Mouse (Mus musculus): ENCODE data around the gene Aspm. TPM values are rescaled to one million over a fixed set of nuclear protein-coding genes. Genes with fewer than 3 reads are reported as not detected.
A peak's percentile ranks its signal among the peaks of the same experiment; 100 is the strongest.

The Aspm gene
- total RNA-seq, 2 experiments from 2014 or later, result 0.64 to 0.88 TPM

DNA sequence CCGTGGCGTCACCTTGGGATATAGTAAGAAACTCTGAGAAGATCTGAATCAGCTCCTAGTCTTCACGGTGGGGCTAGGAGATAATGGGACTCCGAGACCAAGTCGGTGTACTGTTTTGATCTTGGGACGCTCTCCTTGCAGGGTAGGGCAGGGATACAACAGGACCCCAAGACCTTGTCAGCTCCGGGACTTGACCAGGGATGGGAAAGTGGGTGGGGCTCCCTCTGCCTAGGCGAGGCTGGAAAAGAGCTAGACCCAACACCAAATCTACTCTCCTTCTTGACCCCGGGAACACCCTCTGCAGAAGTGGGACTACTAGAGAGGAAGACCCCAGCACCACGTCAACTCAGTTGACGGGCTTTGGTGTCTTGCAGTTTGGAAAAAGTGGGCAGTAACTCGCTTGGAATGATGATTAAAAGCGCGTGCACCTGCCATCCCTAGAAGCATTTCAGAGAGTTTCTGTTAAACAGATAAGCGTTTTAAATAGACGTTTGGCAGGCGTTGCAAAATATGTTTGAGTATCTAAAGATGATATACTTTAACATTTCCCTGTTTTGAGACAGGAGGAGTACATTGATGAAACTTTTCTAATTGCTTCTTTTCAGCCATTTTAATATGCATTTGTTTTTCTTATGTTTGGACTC is 776 bp downstream of the Aspm start:
- no peak for DNase-seq (ENCODE audit: low spot score in 2 of 2)
- Histone ChIP-seq H3K4me3 (peak overlapping the region; percentile 80), H3K27ac (no peak overlapping the region)
- no peak for TF ChIP-seq CTCF (conservative IDR thresholded peaks at IDR 0.05)

DNA sequence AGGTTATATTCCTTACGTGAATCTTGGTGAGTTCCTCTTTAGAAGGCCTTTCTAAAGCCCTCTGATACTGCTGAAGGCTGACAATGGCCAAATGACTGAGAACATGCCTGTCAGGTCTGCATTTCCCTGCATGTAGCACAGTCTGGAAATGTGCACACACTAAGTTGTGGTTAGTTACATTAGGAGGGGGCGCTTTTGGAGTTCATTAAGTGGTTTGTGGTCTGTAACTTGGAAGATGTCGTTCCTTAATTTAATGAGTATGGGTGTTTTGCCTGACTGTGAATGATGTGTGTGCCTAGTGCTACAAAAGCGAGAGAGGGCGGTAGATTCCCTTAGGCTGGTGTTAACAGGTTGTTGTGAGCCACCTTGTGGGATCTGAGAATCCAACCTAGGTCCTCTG is 6.2 kb downstream of the Aspm start:
- Histone ChIP-seq H3K4me3 (no peak overlapping the region), H3K27ac (no peak overlapping the region)
- DNase-seq (ENCODE audit: low spot score in 2 of 2), result no peak
- TF ChIP-seq CTCF (conservative IDR thresholded peaks at IDR 0.05), result no peak

DNA sequence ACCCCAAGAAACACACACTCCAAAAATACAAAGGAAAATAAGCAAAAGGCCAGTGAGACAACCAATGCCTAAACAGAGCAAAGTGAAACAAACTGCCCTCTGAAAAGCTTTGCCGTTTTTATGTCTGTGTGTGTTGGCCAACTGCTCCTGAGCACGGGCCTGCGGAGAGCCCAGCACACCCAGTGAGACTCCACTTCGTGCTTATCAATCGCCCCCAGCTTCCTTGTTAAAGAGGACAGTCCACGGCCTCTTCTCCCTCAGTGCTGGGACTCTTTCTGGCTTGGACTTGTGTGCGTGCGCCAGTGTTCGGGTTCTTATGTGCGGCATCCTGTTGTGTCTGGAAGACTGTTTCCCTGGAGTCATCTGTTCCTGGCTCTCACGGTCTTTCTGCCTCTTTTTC is 11.4 kb downstream of the Aspm start:
- Histone ChIP-seq H3K4me3 (no peak overlapping the region), H3K27ac (no peak overlapping the region)
- TF ChIP-seq CTCF (conservative IDR thresholded peaks at IDR 0.05), result no peak
- no peak for DNase-seq (ENCODE audit: low spot score in 2 of 2)

DNA sequence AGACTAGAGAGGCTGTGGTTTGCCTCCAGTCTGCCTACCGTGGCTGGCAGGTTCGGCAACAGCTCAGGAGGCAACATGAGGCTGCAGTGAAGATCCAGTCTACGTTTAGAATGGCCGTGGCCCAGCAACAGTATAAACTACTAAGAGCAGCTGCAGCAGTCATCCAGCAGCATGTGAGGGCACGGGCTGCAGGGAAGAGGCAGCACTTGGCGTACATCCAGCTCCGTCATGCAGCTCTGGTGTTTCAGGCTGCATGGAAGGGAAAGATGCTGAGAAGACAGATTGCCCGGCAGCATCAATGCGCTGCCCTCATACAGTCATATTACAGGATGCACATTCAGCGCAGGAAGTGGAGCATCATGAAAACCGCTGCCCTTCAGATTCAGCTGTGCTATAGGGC is 24.3 kb downstream of the Aspm start:
- H3K4me3 ChIP-seq, result no peak overlapping the region
- DNase-seq (ENCODE audit: low spot score in 2 of 2), result no peak
- no peak overlapping the region for H3K27ac ChIP-seq
- no peak for TF ChIP-seq CTCF (conservative IDR thresholded peaks at IDR 0.05)

DNA sequence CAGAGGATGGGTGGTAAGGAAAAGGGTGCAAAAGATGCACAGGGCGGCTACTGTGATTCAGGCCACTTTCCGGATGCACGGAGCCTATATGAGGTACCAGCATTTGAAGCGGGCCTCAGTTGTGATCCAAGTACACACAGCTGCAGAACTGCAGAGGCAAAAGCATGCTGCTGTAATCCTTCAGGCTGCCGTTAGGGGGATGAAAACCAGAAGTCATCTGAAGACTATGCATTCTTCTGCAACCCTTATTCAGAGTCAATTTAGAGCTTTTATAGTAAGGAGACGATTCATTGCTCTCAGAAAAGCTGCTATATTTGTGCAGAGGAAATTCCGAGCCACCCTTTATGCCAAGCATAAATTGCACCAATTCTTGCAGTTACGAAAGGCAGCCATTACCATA is 25.7 kb downstream of the Aspm start:
- Histone ChIP-seq H3K4me3 (no peak overlapping the region), H3K27ac (no peak overlapping the region)
- no peak for DNase-seq (ENCODE audit: low spot score in 2 of 2)
- TF ChIP-seq CTCF (conservative IDR thresholded peaks at IDR 0.05), result peak; percentile 64

DNA sequence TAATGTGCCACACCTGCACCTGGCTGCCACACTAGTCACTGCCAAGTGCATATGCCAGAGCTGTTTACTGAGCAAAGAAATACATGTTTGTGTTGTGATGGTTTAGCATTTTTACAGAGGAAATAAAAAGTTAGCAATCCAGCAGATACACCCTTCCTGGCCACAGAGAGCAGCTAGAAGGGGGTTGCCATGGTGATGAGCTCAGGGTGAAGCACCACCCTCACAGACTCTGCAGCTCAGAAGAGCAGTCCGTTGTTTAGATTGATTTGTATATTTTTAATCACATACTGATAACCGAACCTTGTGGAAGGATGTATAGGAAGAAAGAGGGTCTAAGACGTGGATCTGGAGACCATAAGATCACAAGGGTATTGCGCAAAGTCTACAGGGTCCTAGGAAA is 26.6 kb downstream of the Aspm start:
- peak; percentile 13 to 14 for DNase-seq (ENCODE audit: low spot score in 2 of 2)
- TF ChIP-seq CTCF (conservative IDR thresholded peaks at IDR 0.05), result no peak
- H3K4me3 ChIP-seq, result peak overlapping the region; percentile 19; the same call in 1 of the 2 replicates
- 0 out of 2 replicates have a peak overlapping the region, but pooled peaks have one; percentile 36 for H3K27ac ChIP-seq

DNA sequence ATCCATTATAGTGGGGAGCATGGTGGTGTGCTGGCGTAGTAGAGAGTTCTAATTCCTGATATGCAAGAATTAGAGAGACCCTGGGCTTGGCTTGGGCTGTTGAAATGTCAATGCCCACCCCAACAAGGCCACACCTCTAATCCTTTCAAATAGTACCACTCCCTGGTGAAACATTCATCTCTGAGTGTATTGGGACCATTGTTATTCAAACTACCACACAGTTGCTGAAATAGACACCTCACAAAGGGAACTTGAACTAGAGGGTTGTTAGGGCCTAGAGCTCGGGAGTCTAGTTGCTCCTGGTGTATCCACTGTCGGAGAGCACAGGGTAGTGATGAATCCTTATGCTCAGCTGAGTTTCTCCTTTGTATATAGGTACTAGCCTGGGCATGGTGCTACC is 40.1 kb downstream of the Aspm start:
- no peak for DNase-seq (ENCODE audit: low spot score in 2 of 2)
- Histone ChIP-seq H3K27ac (no peak overlapping the region), H3K4me3 (no peak overlapping the region)
- no peak for TF ChIP-seq CTCF (conservative IDR thresholded peaks at IDR 0.05)

DNA sequence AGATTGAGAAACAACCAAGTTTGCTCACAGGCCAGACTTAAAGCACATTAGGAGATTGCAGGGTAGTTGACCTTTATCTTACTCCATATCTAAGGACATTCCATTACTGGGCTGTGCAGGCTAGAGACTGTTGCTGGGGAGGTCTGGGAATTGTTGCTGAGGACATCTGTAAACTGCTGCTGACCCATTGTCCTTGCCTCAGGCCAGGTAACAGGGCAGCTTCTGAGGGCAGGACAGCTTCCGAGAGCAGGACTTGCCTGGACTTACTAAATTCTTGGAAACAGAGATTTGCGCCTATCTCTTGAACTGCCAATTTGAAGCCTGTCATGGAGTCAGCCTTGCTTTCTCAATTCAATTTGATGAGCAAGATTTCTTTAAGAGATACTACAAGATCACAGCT is 40.8 kb downstream of the Aspm start:
- H3K4me3 ChIP-seq, result no peak overlapping the region
- TF ChIP-seq CTCF (conservative IDR thresholded peaks at IDR 0.05), result no peak
- DNase-seq (ENCODE audit: low spot score in 2 of 2), result no peak
- H3K27ac ChIP-seq, result no peak overlapping the region

DNA sequence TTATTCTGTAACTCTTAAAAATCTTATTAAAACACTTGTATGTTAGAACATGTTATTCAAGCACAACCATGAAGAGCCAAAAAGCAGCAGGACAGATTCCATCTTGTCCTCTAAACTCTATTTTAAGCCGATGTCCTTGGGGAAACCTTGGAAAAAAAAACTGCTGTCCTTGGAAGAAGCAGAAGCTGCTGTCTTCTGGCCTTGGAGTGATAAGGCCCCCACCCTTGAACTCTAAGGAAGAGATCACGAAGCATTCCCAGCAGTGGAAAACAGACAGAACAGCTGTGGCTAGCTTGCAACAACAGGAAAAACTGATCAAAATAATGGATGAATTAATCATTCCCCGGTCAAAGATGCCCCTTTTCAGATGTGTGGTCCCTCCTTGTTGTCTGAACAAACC is 41.6 kb downstream of the Aspm start:
- no peak overlapping the region for H3K27ac ChIP-seq
- TF ChIP-seq CTCF (conservative IDR thresholded peaks at IDR 0.05), result no peak
- H3K4me3 ChIP-seq, result no peak overlapping the region

DNA sequence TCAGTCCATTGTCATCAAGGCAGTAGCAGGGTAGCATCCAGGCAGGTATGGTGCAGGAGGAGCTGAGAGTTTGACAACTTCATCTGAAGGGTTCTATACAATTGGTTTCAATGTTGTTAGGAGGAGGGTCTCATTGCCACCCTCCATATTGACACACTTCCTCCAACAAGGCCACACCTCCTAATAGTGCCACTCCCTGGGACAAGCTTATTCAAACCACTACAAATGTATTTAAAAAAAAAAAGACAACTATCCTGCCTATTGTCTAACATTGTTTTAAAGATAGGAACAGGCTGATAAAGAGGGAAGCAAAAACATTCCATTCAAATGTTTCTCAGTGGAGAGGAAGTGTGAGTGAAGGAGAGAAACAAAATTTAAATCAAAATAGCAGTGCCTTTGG is 45.2 kb downstream of the Aspm start:
- Histone ChIP-seq H3K27ac (no peak overlapping the region), H3K4me3 (no peak overlapping the region)
- TF ChIP-seq CTCF (conservative IDR thresholded peaks at IDR 0.05), result no peak
- DNase-seq (ENCODE audit: low spot score in 2 of 2), result no peak

More for the DNA sequence above, 41.6 kb downstream of the Aspm start:
- DNase-seq (ENCODE audit: low spot score in 2 of 2), result no peak

DNA sequence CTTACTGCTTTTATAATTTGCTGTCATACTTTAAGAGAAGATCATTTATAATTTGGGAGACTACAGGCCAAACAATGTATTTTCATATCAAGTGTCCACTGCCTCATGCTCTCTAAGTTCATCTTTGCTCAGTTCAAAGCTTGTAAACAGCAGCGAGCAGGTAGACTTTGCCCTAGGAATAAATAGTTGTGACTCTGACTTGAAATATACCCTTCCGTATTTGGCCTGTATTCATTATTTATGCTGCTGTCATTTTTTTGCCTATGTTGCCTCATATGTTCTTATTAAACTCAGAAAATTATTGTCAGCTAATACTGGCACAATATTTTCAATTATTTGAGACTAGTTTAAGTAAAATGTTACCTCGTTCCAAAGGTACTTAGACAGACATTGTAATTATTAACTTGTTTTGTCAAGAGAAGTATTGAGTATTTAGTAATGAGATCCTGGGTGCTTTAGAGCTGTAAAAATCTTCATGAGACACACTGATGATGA is 46.7 kb downstream of the Aspm start, which contains the start of gene F13b:
F13b (plus strand) TSS at position 445 of the 495 bp plus-strand sequence.
- no peak within 1 kb of the TSS for H3K4me3 ChIP-seq
- no peak within 1 kb of the TSS for H3K27ac ChIP-seq
- TF ChIP-seq CTCF (conservative IDR thresholded peaks at IDR 0.05), result no peak
- no peak for DNase-seq (ENCODE audit: low spot score in 2 of 2)

DNA sequence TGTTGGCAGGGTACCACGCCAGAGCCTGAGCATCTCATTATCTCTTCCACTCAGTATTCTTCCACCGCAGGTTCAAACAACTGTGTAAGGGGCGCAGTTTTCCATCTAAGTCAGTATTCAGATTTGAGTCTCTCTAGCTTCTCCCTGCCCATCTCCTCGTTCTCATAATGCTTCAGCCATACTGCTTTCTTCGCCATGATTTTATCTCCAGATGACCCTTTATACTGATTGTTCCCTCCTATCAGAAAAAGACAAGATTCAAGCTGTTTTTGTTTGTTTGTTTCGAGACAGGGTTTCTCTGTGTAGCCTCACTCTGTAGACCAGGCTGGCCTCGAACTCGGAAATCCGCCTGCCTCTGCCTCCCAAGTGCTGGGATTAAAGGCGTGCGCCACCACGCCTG is 60.0 kb downstream of the Aspm start:
- TF ChIP-seq CTCF (conservative IDR thresholded peaks at IDR 0.05), result no peak
- no peak overlapping the region for H3K27ac ChIP-seq
- no peak overlapping the region for H3K4me3 ChIP-seq
- DNase-seq (ENCODE audit: low spot score in 2 of 2), result no peak

Other genes with a start within 250 kb of the Aspm start
- under 1 TPM; 0.32 to 0.82 TPM for gene Crb1, start 77.7 kb upstream of the Aspm start, total RNA-seq (2021)
- 10 to 100 TPM; 28.3 to 30.9 TPM for gene Zbtb41, start 32.5 kb upstream of the Aspm start, total RNA-seq (2021)
- not detected for gene F13b, start 46.9 kb downstream of the Aspm start, total RNA-seq (2021)
- not detected for gene Cfhr1, start 105.5 kb downstream of the Aspm start, total RNA-seq (2021)